Mouse (Mus musculus): ENCODE data around the gene Olfr221. TPM values are rescaled to one million over a fixed set of nuclear protein-coding genes. Genes with fewer than 3 reads are reported as not detected.
A peak's percentile ranks its signal among the peaks of the same experiment; 100 is the strongest.

Gene Olfr221
- total and polyA plus RNA-seq, 2 experiments = not detected

DNA sequence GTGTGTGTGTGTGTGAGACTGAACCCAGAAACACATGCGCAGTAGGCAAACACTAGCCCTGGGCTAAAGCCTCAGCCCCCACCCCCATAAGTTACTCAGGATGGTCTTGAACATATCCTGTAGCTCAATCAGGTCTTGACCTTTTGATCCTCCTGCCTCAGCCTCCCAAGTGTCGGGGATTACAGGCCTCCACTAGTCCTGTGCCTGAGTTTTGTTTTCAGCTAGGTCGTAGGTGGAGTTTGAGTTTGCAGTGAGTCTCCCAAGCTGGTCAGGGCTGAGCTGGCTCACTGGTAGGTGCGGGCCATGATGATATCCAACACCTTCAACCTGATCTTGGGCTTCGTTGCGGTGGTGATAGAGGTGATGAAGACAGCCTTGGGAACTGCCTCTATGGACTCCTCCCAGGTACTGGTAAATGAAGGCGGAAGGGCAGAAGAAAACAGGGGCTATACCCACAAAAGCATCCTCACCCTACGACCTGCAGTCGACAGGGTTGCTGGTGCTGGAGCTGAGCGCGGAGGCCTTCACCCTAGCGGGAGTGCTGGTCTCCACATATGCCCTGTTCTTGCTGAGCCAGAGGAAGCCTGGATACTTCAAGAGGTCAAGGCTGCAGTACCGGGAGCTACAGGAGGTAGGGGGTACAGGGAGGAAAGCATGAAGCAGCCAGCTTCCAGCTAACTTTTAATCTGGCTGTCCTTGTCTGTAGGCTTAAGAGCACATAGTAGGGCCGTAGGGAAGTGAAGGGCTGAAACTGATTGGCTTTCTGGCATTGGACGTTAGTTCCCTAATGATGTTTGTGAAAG is 23.8 kb downstream of the Olfr221 start:
- H3K4me1 ChIP-seq (ENCODE audit: control insufficient read depth, insufficient read depth, low read length) = peaks cover 35% of the 10 kb centered on the region

DNA sequence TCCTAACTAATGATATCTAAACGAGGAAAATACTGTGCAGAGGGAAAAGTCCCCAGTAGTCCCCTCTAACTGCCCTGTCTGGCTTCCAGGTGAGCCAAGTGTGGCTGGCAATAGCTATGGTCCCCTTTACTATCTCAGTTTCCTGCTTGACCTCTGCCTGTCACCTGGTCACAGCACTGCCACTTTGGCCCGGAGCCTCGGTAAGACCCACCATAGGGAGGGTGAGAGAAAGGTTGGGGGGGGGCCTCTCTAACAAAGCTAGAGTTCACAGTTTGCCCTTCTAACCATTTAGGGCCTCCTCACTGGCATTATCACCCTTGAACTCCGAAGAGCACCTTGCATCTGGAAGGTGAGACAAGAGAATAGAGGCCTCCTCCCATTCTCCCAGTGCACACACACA is 24.6 kb downstream of the Olfr221 start:
- H3K36me3 ChIP-seq (ENCODE audit: control insufficient read depth, insufficient read depth, low read length) = no peaks in the 10 kb centered on the region
- no peak for DNase-seq (ENCODE audit: extremely low read depth, low read depth, low spot score)
- peaks cover 32% of the 10 kb centered on the region for H3K4me1 ChIP-seq (ENCODE audit: control insufficient read depth, insufficient read depth, low read length)
- no peaks in the 10 kb centered on the region for H3K27me3 ChIP-seq (ENCODE audit: control insufficient read depth, insufficient read depth, low read length)
- H3K9ac ChIP-seq (ENCODE audit: low read depth, low read length) = no peak overlapping the region
- no peak overlapping the region for H3K4me3 ChIP-seq (ENCODE audit: insufficient read depth, low read depth, low read length)
- no peak overlapping the region for H3K27ac ChIP-seq (replicated peaks; ENCODE audit: insufficient read depth, low read depth, low read length)
- TF ChIP-seq CTCF (IDR thresholded peaks at IDR 0.05; ENCODE audit: low read depth, low read length) (no peak), POLR2A (IDR thresholded peaks at IDR 0.05; ENCODE audit: extremely low read depth, insufficient read depth, low read length) (no peak)
- H3K79me2 ChIP-seq (ENCODE audit: control insufficient read depth, insufficient read depth, low read length) = peaks cover 15% of the 10 kb centered on the region; the same call in 1 of the 2 replicates
- WGBS = 79% methylated on average over 4 of the region's 4 CpGs

More for the DNA sequence above, 23.8 kb downstream of the Olfr221 start:
- no peaks in the 10 kb centered on the region for H3K27me3 ChIP-seq (ENCODE audit: control insufficient read depth, insufficient read depth, low read length)
- peaks cover 15% of the 10 kb centered on the region; the same call in 1 of the 2 replicates for H3K79me2 ChIP-seq (ENCODE audit: control insufficient read depth, insufficient read depth, low read length)
- H3K9ac ChIP-seq (ENCODE audit: low read depth, low read length) = no peak overlapping the region
- 74% methylated on average over 15 of the region's 15 CpGs for WGBS
- no peak overlapping the region for H3K4me3 ChIP-seq (ENCODE audit: insufficient read depth, low read depth, low read length)
- H3K36me3 ChIP-seq (ENCODE audit: control insufficient read depth, insufficient read depth, low read length) = no peaks in the 10 kb centered on the region
- DNase-seq (ENCODE audit: extremely low read depth, low read depth, low spot score) = no peak
- H3K27ac ChIP-seq (replicated peaks; ENCODE audit: insufficient read depth, low read depth, low read length) = no peak overlapping the region
- TF ChIP-seq CTCF (IDR thresholded peaks at IDR 0.05; ENCODE audit: low read depth, low read length) (no peak), POLR2A (IDR thresholded peaks at IDR 0.05; ENCODE audit: extremely low read depth, insufficient read depth, low read length) (no peak)

DNA sequence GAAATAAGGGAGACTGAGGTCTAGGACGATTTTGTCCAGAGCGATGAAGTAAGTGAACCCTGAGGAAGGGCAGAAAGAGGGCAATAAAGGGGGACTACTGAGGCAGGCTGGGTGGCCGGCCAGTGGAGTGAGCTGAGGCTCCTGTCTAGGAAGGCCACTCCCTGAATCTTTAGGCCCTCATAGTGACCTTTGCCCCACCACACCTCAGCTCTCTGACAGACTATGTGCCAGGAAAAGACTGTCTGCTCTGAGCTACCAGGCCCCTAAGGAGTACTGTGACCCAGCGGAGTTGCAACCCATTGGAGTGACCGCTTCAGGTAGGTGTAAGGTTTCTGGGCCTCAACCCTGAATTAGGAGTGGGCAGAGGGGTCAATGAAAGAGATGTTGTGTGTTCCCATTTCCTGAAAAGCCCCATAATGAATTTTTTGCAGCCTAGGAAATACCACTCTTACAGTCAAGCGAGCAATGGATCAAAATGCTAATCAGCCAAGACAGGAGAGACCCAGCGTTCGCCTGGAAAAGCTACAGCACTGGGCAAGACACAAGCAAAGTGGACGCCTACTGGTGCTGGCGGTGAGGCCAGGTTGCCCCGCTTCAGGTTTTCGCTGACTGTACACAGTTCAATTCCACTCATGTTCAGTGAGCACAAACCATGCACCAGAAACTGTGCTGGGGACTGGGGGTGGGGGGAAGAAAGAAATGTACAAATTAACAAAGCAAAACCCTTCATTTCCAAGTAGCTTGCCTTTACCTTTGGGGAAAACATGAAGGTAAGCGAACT is 25.4 kb downstream of the Olfr221 start:
- peaks cover 15% of the 10 kb centered on the region; the same call in 1 of the 2 replicates for H3K79me2 ChIP-seq (ENCODE audit: control insufficient read depth, insufficient read depth, low read length)
- H3K4me3 ChIP-seq (ENCODE audit: insufficient read depth, low read depth, low read length) = no peak overlapping the region
- no peaks in the 10 kb centered on the region for H3K27me3 ChIP-seq (ENCODE audit: control insufficient read depth, insufficient read depth, low read length)
- DNase-seq (ENCODE audit: extremely low read depth, low read depth, low spot score) = peak; percentile 56
- H3K4me1 ChIP-seq (ENCODE audit: control insufficient read depth, insufficient read depth, low read length) = peaks cover 30% of the 10 kb centered on the region
- no peaks in the 10 kb centered on the region for H3K36me3 ChIP-seq (ENCODE audit: control insufficient read depth, insufficient read depth, low read length)
- no peak overlapping the region for H3K27ac ChIP-seq (replicated peaks; ENCODE audit: insufficient read depth, low read depth, low read length)
- 86% methylated on average over 13 of the region's 13 CpGs for WGBS
- no peak for TF ChIP-seq CTCF (IDR thresholded peaks at IDR 0.05; ENCODE audit: low read depth, low read length)
- no peak for TF ChIP-seq POLR2A (IDR thresholded peaks at IDR 0.05; ENCODE audit: extremely low read depth, insufficient read depth, low read length)
- no peak overlapping the region for H3K9ac ChIP-seq (ENCODE audit: low read depth, low read length)

DNA sequence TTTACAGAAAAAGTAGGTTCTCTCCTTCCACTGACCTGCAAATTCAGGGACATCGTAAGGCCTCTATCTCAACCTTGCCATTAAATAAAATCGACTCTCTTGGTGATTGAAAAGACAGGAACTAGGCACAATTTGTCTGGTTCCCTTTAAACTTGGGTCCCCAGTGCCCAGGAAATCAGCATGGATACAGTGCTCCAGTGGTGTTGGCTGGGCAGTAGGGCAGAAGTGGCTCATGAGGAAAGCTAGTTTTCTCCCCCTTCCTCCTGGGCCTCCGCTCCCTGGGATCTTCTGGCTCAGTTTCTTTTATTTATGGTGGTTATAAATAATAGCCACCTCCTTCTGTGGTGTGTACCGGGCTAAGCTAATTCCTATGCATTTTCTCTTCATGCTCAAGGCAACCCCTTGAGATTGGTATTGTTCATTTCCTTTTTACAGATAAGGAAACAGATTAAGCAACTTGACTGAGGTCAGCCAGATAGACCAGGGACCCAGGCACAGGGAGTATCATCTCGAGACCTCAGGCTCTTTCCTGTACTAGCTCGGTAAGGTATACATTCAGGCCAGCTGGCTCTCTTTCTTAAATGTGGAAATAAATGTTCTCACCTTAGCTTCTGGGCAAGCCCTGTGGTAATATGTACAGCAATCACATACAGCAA is 26.7 kb downstream of the Olfr221 start, which contains the start of gene Tmem253:
Tmem253 (plus strand) TSS at position 214 of the 656 bp plus-strand sequence.
- no peak for TF ChIP-seq CTCF (IDR thresholded peaks at IDR 0.05; ENCODE audit: low read depth, low read length)
- TF ChIP-seq POLR2A (IDR thresholded peaks at IDR 0.05; ENCODE audit: extremely low read depth, insufficient read depth, low read length) = no peak
- Histone ChIP-seq H3K79me2 (ENCODE audit: control insufficient read depth, insufficient read depth, low read length) (peaks cover 15% of the 10 kb centered on the region; the same call in 1 of the 2 replicates), H3K9ac (ENCODE audit: low read depth, low read length) (peak within 1 kb of the TSS; percentile 76), H3K4me3 (ENCODE audit: insufficient read depth, low read depth, low read length) (peak within 1 kb of the TSS; percentile 54), H3K27ac (replicated peaks; ENCODE audit: insufficient read depth, low read depth, low read length) (peak within 1 kb of the TSS; percentile 59), H3K4me1 (ENCODE audit: control insufficient read depth, insufficient read depth, low read length) (peaks cover 28% of the 10 kb centered on the region), H3K36me3 (ENCODE audit: control insufficient read depth, insufficient read depth, low read length) (no peaks in the 10 kb centered on the region), H3K27me3 (ENCODE audit: control insufficient read depth, insufficient read depth, low read length) (no peaks in the 10 kb centered on the region)
- peak; percentile 43 for DNase-seq (ENCODE audit: extremely low read depth, low read depth, low spot score)
- WGBS = 26% methylated on average over 6 of the region's 6 CpGs

GRCm38 (mm10) chr14:52014761-52015311 is 27.4 kb downstream of the Olfr221 start:
- Histone ChIP-seq H3K9ac (ENCODE audit: low read depth, low read length) (peak overlapping the region; percentile 76), H3K79me2 (ENCODE audit: control insufficient read depth, insufficient read depth, low read length) (peaks cover 15% of the 10 kb centered on the region; the same call in 1 of the 2 replicates), H3K4me1 (ENCODE audit: control insufficient read depth, insufficient read depth, low read length) (peaks cover 28% of the 10 kb centered on the region), H3K27ac (replicated peaks; ENCODE audit: insufficient read depth, low read depth, low read length) (peak overlapping the region; percentile 59), H3K27me3 (ENCODE audit: control insufficient read depth, insufficient read depth, low read length) (no peaks in the 10 kb centered on the region), H3K4me3 (ENCODE audit: insufficient read depth, low read depth, low read length) (peak overlapping the region; percentile 54), H3K36me3 (ENCODE audit: control insufficient read depth, insufficient read depth, low read length) (no peaks in the 10 kb centered on the region)
- peak; percentile 37 for DNase-seq (ENCODE audit: extremely low read depth, low read depth, low spot score)
- 2% methylated on average over 24 of the region's 28 CpGs for WGBS
- TF ChIP-seq POLR2A (IDR thresholded peaks at IDR 0.05; ENCODE audit: extremely low read depth, insufficient read depth, low read length) (0 out of 2 replicates have a peak, but pooled peaks have one; percentile 21), CTCF (IDR thresholded peaks at IDR 0.05; ENCODE audit: low read depth, low read length) (no peak)
